ENCODE assay signal across 27 mouse cellular contexts in the genomic region with DNA sequence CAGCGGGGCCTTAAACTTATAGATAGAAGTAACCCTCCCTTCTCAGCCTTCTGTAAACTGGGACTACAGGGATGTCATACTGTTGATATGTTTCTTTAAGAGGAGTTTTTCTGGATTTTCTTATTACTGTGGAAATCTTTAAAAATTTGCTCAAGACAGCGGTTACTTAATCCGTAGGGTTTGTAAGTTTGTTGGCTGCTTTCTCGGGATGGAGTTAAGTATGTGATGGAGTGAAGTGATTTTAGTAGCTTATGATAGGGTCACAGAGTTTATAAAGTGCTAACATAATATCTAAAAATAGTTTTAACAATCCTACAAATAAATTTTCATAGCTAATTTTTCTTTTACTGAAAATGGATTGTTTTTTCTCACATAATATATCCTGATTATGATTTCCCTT. TPM values are rescaled to one million over a fixed set of nuclear protein-coding genes. Genes with fewer than 3 reads are reported as not detected.
DNase-seq lines count a peak whose midpoint lies in the region; ATAC-seq and TF ChIP-seq lines count a peak whose summit lies in the region.
"Had no signal": no experiment of that assay in that cellular context is flagged by ENCODE, and none has a peak within 500 bp of the region (broad histone marks: within the 10 kb centered on the region; RNA-seq: fewer than 3 reads in every experiment).

No protein-coding gene starts in this region.

- no peak overlapping the region for H3K4me3 ChIP-seq in embryonic facial prominence, embryonic 14.5 days (ENCODE audit: low read depth, low read length)
- no peak overlapping the region for H3K4me3 ChIP-seq in embryonic facial prominence, embryonic 10.5 days
- H3K4me3 ChIP-seq in lung, embryonic 15.5 days: no peak overlapping the region
- no peak overlapping the region for H3K4me3 ChIP-seq in lung, adult 2 months (replicated peaks; ENCODE audit: extremely low read depth, low read depth, low read length)
- H3K4me3 ChIP-seq in lung, postnatal 0 days (ENCODE audit: low read depth, low read length): no peak overlapping the region
- no peak overlapping the region for H3K4me3 ChIP-seq in embryonic facial prominence, embryonic 15.5 days (replicated peaks)
- no peak overlapping the region for H3K4me3 ChIP-seq in liver, embryonic 12.5 days
- H3K4me3 ChIP-seq: embryonic facial prominence, embryonic 13.5 days; erythroblast, embryonic 14.5 days; forebrain, embryonic 10.5 days; forebrain, embryonic 12.5 days had no signal

- no peak overlapping the region for H3K4me2 ChIP-seq in embryonic facial prominence, embryonic 14.5 days (ENCODE audit: low read depth, low read length)
- H3K4me2 ChIP-seq in lung, embryonic 15.5 days: no peak overlapping the region
- H3K4me2 ChIP-seq in lung, postnatal 0 days (replicated peaks; ENCODE audit: low read depth, low read length): no peak overlapping the region
- H3K4me2 ChIP-seq in embryonic facial prominence, embryonic 15.5 days (replicated peaks): no peak overlapping the region
- H3K4me2 ChIP-seq in liver, embryonic 12.5 days: no peak overlapping the region
- H3K4me2 ChIP-seq: embryonic facial prominence, embryonic 13.5 days; forebrain, embryonic 12.5 days had no signal

- 0 out of 2 replicates have a peak overlapping the region, but pooled peaks have one; percentile 15 for H3K27ac ChIP-seq in embryonic facial prominence, embryonic 14.5 days (replicated peaks; ENCODE audit: low read depth, low read length)
- H3K27ac ChIP-seq in embryonic facial prominence, embryonic 10.5 days (replicated peaks): no peak overlapping the region
- peak overlapping the region; percentile 41 for H3K27ac ChIP-seq in lung, embryonic 15.5 days
- no peak overlapping the region for H3K27ac ChIP-seq in lung, postnatal 0 days (ENCODE audit: low read length)
- H3K27ac ChIP-seq in embryonic facial prominence, embryonic 15.5 days (replicated peaks): 0 out of 2 replicates have a peak overlapping the region, but pooled peaks have one; percentile 28
- no peak overlapping the region for H3K27ac ChIP-seq in liver, embryonic 12.5 days
- H3K27ac ChIP-seq: embryonic facial prominence, embryonic 13.5 days; forebrain, embryonic 10.5 days; forebrain, embryonic 12.5 days had no signal

- H3K36me3 ChIP-seq in embryonic facial prominence, embryonic 14.5 days (ENCODE audit: control insufficient read depth, insufficient read depth, low read length): no peaks in the 10 kb centered on the region
- 0 out of 2 replicates have a peak, but pooled peaks cover 3% of the 10 kb centered on the region for H3K36me3 ChIP-seq in embryonic facial prominence, embryonic 10.5 days (replicated peaks)
- no peaks in the 10 kb centered on the region for H3K36me3 ChIP-seq in lung, embryonic 15.5 days
- H3K36me3 ChIP-seq in lung, postnatal 0 days (ENCODE audit: insufficient read depth, low read length): no peaks in the 10 kb centered on the region
- no peaks in the 10 kb centered on the region for H3K36me3 ChIP-seq in embryonic facial prominence, embryonic 15.5 days
- no peaks in the 10 kb centered on the region for H3K36me3 ChIP-seq in liver, embryonic 12.5 days
- H3K36me3 ChIP-seq: embryonic facial prominence, embryonic 13.5 days; forebrain, embryonic 10.5 days; forebrain, embryonic 12.5 days had no signal

- peaks cover 9% of the 10 kb centered on the region; the same call in 1 of the 2 replicates for H3K4me1 ChIP-seq in embryonic facial prominence, embryonic 14.5 days (ENCODE audit: control insufficient read depth, insufficient read depth, low read length)
- peaks cover 9% of the 10 kb centered on the region; the same call in 1 of the 2 replicates for H3K4me1 ChIP-seq in embryonic facial prominence, embryonic 10.5 days
- H3K4me1 ChIP-seq in lung, embryonic 15.5 days: peaks cover 28% of the 10 kb centered on the region
- peaks cover 2% of the 10 kb centered on the region for H3K4me1 ChIP-seq in lung, adult 2 months (ENCODE audit: control insufficient read depth, insufficient read depth, low read length)
- no peaks in the 10 kb centered on the region for H3K4me1 ChIP-seq in lung, postnatal 0 days (ENCODE audit: insufficient read depth, low read depth, low read length)
- peaks cover 18% of the 10 kb centered on the region for H3K4me1 ChIP-seq in embryonic facial prominence, embryonic 15.5 days
- H3K4me1 ChIP-seq in liver, embryonic 12.5 days: peaks cover 14% of the 10 kb centered on the region

- H3K27me3 ChIP-seq in embryonic facial prominence, embryonic 14.5 days (replicated peaks; ENCODE audit: control insufficient read depth, insufficient read depth, low read length): no peaks in the 10 kb centered on the region
- no peaks in the 10 kb centered on the region for H3K27me3 ChIP-seq in embryonic facial prominence, embryonic 10.5 days (replicated peaks; ENCODE audit: low read depth, poor library complexity, severe bottlenecking)
- H3K27me3 ChIP-seq in lung, embryonic 15.5 days: no peaks in the 10 kb centered on the region
- no peaks in the 10 kb centered on the region for H3K27me3 ChIP-seq in lung, postnatal 0 days (replicated peaks; ENCODE audit: insufficient read depth, low read length)
- no peaks in the 10 kb centered on the region for H3K27me3 ChIP-seq in embryonic facial prominence, embryonic 15.5 days
- no peaks in the 10 kb centered on the region for H3K27me3 ChIP-seq in liver, embryonic 12.5 days (replicated peaks)
- H3K27me3 ChIP-seq: CH12.LX; embryonic facial prominence, embryonic 13.5 days; forebrain, embryonic 12.5 days; Patski had no signal

- H3K9me3 ChIP-seq in embryonic facial prominence, embryonic 14.5 days (ENCODE audit: control insufficient read depth, low read length): no peaks in the 10 kb centered on the region
- no peaks in the 10 kb centered on the region for H3K9me3 ChIP-seq in embryonic facial prominence, embryonic 10.5 days
- H3K9me3 ChIP-seq in lung, embryonic 15.5 days: no peaks in the 10 kb centered on the region
- H3K9me3 ChIP-seq in lung, postnatal 0 days (ENCODE audit: low read length): no peaks in the 10 kb centered on the region
- no peaks in the 10 kb centered on the region for H3K9me3 ChIP-seq in embryonic facial prominence, embryonic 15.5 days (replicated peaks)
- H3K9me3 ChIP-seq in liver, embryonic 12.5 days (replicated peaks): no peaks in the 10 kb centered on the region
- H3K9me3 ChIP-seq: embryonic facial prominence, embryonic 13.5 days; forebrain, embryonic 10.5 days; forebrain, embryonic 12.5 days; G1E had no signal

- no peak for TF ChIP-seq CTCF in lung, adult 2 months (IDR thresholded peaks at IDR 0.05; ENCODE audit: insufficient read depth, low read length)
- no peak for TF ChIP-seq CTCF in lung, postnatal 0 days (IDR thresholded peaks at IDR 0.05)

- TF ChIP-seq EP300 in lung, postnatal 0 days (IDR thresholded peaks at IDR 0.05): no peak

- ATAC-seq in embryonic facial prominence, embryonic 14.5 days (ENCODE audit: low read depth): no peak
- ATAC-seq in lung, embryonic 15.5 days (ENCODE audit: borderline replicate concordance, extremely low read depth, low FRiP score, low TSS enrichment): peak; percentile 55; the same call in 1 of the 2 replicates
- no peak for ATAC-seq in lung, postnatal 0 days
- ATAC-seq in embryonic facial prominence, embryonic 15.5 days (ENCODE audit: insufficient number of reproducible peaks, low FRiP score, low TSS enrichment, low read depth): no peak
- no peak for ATAC-seq in liver, embryonic 12.5 days
- ATAC-seq: activated CD4-positive, CD25-positive, alpha-beta regulatory T cell, adult 4 months; CD4-positive, CD25-positive, alpha-beta regulatory T cell, adult 4 months; forebrain, embryonic 14.5 days; forebrain, embryonic 16.5 days; Patski had no signal

- DNase-seq in embryonic facial prominence, embryonic 14.5 days (ENCODE audit: low spot score): no peak
- no peak for DNase-seq in embryonic facial prominence, embryonic 10.5 days (ENCODE audit: low spot score)
- no peak for DNase-seq in lung, adult 2 months
- DNase-seq in lung, postnatal 0 days (ENCODE audit: low spot score): peak; percentile 75
- DNase-seq in lung, postnatal 25 days (ENCODE audit: low spot score): no peak
- DNase-seq: adrenal gland, adult 8-10 months; adrenal gland, postnatal 14 days; adrenal gland, postnatal 36 days; B cell, adult 2 months; cerebellum, adult 11-12 months; cerebellum, adult 2 months; cerebellum, postnatal 10 days; cerebellum, postnatal 25 days had no signal

- no peak overlapping the region for H3K9ac ChIP-seq in embryonic facial prominence, embryonic 14.5 days (ENCODE audit: low read depth, low read length)
- H3K9ac ChIP-seq in lung, embryonic 15.5 days: no peak overlapping the region
- H3K9ac ChIP-seq in lung, postnatal 0 days (replicated peaks; ENCODE audit: low read depth): no peak overlapping the region
- H3K9ac ChIP-seq in embryonic facial prominence, embryonic 15.5 days: no peak overlapping the region
- H3K9ac ChIP-seq in liver, embryonic 12.5 days: no peak overlapping the region
- H3K9ac ChIP-seq: embryonic facial prominence, embryonic 13.5 days; forebrain, embryonic 12.5 days had no signal

- WGBS in embryonic facial prominence, embryonic 14.5 days: 75% methylated on average over 4 of the region's 4 CpGs
- 91% methylated on average over 4 of the region's 4 CpGs for WGBS in embryonic facial prominence, embryonic 10.5 days
- 54% methylated on average over 4 of the region's 4 CpGs for WGBS in lung, embryonic 15.5 days
- 78% methylated on average over 4 of the region's 4 CpGs for WGBS in lung, adult 2 months
- 61% methylated on average over 4 of the region's 4 CpGs for WGBS in lung, postnatal 0 days
- 68% methylated on average over 4 of the region's 4 CpGs for WGBS in embryonic facial prominence, embryonic 15.5 days
- 81% methylated on average over 4 of the region's 4 CpGs for whole genome bisulfite sequencing in liver, embryonic 12.5 days (ENCODE audit: insufficient replicate concordance)

- no peak for TF ChIP-seq POLR2A in lung, adult 2 months (IDR thresholded peaks at IDR 0.05; ENCODE audit: borderline replicate concordance, extremely low read depth, low read depth, low read length)

RNA-seq across cellular contexts. Expression of gene Cdk19, which starts 38.9 kb away (rescaled TPM):
- polyA plus RNA-seq in embryonic facial prominence, embryonic 14.5 days (2014; fragmentation: Nextera tagmentation; extraction: Ambion mirVana): 9.6 and 10.9 TPM in 2 replicates
- 6.0 and 7.8 TPM in 2 replicates for polyA plus RNA-seq in embryonic facial prominence, embryonic 10.5 days (2016; fragmentation: Nextera tagmentation; extraction: Ambion mirVana)
- 9.5 and 10.6 TPM in 2 replicates for polyA plus RNA-seq in lung, embryonic 15.5 days (2015; fragmentation: Nextera tagmentation; extraction: Ambion mirVana)
- polyA plus RNA-seq in lung, adult 2 months (2012; rRNA removed): 10.9 and 21.5 TPM in 2 replicates
- 6.7 and 8.4 TPM in 2 replicates for polyA plus RNA-seq in lung, postnatal 0 days (2015; fragmentation: Nextera tagmentation; extraction: Ambion mirVana)
- polyA plus RNA-seq in embryonic facial prominence, embryonic 15.5 days (2015; fragmentation: Nextera tagmentation; extraction: Ambion mirVana): 9.7 and 10.0 TPM in 2 replicates
- 4.4 and 4.8 TPM in 2 replicates for polyA plus RNA-seq in liver, embryonic 12.5 days (2016; fragmentation: Nextera tagmentation; extraction: Ambion mirVana)

Comparison
In these comparisons a context has a peak if more than half of its experiments do, and no peak if none do; other contexts are left out.
1. H3K27ac ChIP-seq: peak in embryonic facial prominence, embryonic 14.5 days (single experiment), lung, embryonic 15.5 days (single experiment) and embryonic facial prominence, embryonic 15.5 days (single experiment); none in embryonic facial prominence, embryonic 10.5 days (single experiment), lung, postnatal 0 days (single experiment) and liver, embryonic 12.5 days (single experiment).